Mouse (Mus musculus) midbrain, postnatal 0 days (tissue): Measurements from ENCODE around the gene Armc5. TPM values are rescaled to one million over a fixed set of nuclear protein-coding genes. Genes with fewer than 3 reads are reported as not detected.
A peak's percentile ranks its signal among the peaks of the same experiment; 100 is the strongest.

Source experiments
- ATAC-seq: fragments of 200-750 bp; cut with Nextera tagmentation; 2 replicates; pipeline ENCODE4 v1.8.0; 2017; ENCODE audit warnings: moderate number of reproducible peaks, mild to moderate bottlenecking, moderate TSS enrichment, moderate library complexity; ENCODE audit not compliant: low FRiP score
- DNase-seq: peaks from one replicate; pipeline ENCODE4 v3.0.0-alpha.2; 2015; ENCODE audit warnings: low spot score
- H3K27ac ChIP-seq: fragments of 300-500 bp; sonication (generic); 2 replicates; pipeline ENCODE4 v1.5.1; 2014; ENCODE audit warnings: low read depth, mild to moderate bottlenecking, low read length, mixed read lengths
- H3K27me3 ChIP-seq: fragments of 300-500 bp; sonication (generic); 2 replicates; pipeline ENCODE4 v1.6.1; 2014; ENCODE audit warnings: low read length, control low read depth, mixed read lengths; ENCODE audit not compliant: insufficient read depth
- H3K36me3 ChIP-seq: fragments of 300-500 bp; sonication (generic); 2 replicates; pipeline ENCODE4 v1.6.1; 2014; ENCODE audit warnings: low read length, control low read depth, mixed read lengths; ENCODE audit not compliant: insufficient read depth
- H3K4me1 ChIP-seq: fragments of 300-500 bp; sonication (generic); 2 replicates; pipeline ENCODE4 v1.6.1; 2014; ENCODE audit warnings: mild to moderate bottlenecking, control low read depth, antibody characterized with exemption, low read length, mixed read lengths; ENCODE audit not compliant: insufficient read depth
- H3K4me2 ChIP-seq: fragments of 300-500 bp; sonication (generic); 2 replicates; pipeline ENCODE4 v1.6.1; 2014; ENCODE audit warnings: low read depth, mild to moderate bottlenecking, low read length, mixed read lengths; ENCODE audit not compliant: poor library complexity, severe bottlenecking
- H3K4me3 ChIP-seq: fragments of 300-500 bp; sonication (generic); 2 replicates; pipeline ENCODE4 v1.5.1; 2014; ENCODE audit warnings: low read depth, mild to moderate bottlenecking, low read length, moderate library complexity
- H3K9ac ChIP-seq: fragments of 300-500 bp; sonication (generic); replicated peaks from 2 replicates; pipeline ENCODE4 v1.6.1; 2014; ENCODE audit warnings: mild to moderate bottlenecking, low read length, moderate library complexity, mixed read lengths; ENCODE audit not compliant: poor library complexity, severe bottlenecking
- H3K9me3 ChIP-seq: fragments of 300-500 bp; sonication (generic); 2 replicates; pipeline ENCODE4 v1.6.1; 2016; ENCODE audit warnings: low read length, control low read depth
- CTCF ChIP-seq: IDR thresholded peaks from 2 replicates; pipeline ENCODE4 v1.5.1; 2016; ENCODE audit warnings: antibody characterized with exemption, mild to moderate bottlenecking
- WGBS: fragments of 180-500 bp; shearing (Covaris S2); extraction: QIAGEN DNeasy Blood & Tissue Kit; methylation state at CpG from one replicate; pipeline ENCODE4 v1.1.7; 2014; 5-methylcytosine and 5-hydroxymethylcytosine counted together
- microRNA-seq: library from miRNA; unstranded; fragments of <30 nt; microRNA quantifications from one replicate; pipeline ENCODE4, GENCODE M21; 2016; ENCODE audit warnings: borderline number of aligned reads
- polyA plus RNA-seq: library from polyadenylated mRNA; unstranded; fragments of >200 nt; fragmentation: Nextera tagmentation; extraction: Ambion mirVana; gene quantifications from 2 replicates; pipeline ENCODE4 v1.2.1, GENCODE M21; 2015
- total RNA-seq: library from RNA; depleted of rRNA; stranded (reverse); fragments of >200 nt; gene quantifications from 2 replicates; pipeline ENCODE4 v1.2.3, GENCODE M21; 2014; rRNA removed

Gene Armc5
- total and polyA plus RNA-seq, 2 experiments from 2014 or later, result 15.2 to 19.9 TPM

DNA sequence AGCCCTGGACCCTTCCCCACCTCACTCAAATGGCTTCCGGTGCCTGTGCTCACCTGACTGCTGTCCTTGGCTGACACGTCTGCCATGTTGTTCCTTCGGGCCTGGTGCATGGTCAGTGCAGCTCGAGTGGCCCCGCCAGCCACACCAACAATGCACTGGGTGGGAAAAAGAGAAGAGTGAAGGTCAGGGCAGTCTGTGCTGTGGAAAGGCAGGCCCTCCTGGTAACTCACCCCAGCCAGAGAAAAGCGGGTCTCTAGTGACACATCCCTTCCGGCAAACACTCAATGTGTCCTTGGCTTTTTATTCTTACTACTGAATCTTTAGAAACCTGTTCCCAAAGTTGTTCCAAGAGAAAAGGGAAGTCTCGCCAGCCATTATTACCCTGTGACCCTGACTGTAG, 47.9 kb downstream of the Armc5 start:
- ATAC-seq (no peak), DNase-seq (no peak)
- H3K4me1 ChIP-seq, result no peaks in the 10 kb centered on the region
- no peaks in the 10 kb centered on the region for H3K27me3 ChIP-seq
- no peaks in the 10 kb centered on the region for H3K9me3 ChIP-seq
- no peak overlapping the region for H3K9ac ChIP-seq
- H3K27ac ChIP-seq, result no peak overlapping the region
- no peak for TF ChIP-seq CTCF
- 90% methylated on average over 8 of the region's 8 CpGs for WGBS
- H3K36me3 ChIP-seq, result peaks cover 23% of the 10 kb centered on the region
- no peak overlapping the region for H3K4me2 ChIP-seq
- H3K4me3 ChIP-seq, result no peak overlapping the region

DNA sequence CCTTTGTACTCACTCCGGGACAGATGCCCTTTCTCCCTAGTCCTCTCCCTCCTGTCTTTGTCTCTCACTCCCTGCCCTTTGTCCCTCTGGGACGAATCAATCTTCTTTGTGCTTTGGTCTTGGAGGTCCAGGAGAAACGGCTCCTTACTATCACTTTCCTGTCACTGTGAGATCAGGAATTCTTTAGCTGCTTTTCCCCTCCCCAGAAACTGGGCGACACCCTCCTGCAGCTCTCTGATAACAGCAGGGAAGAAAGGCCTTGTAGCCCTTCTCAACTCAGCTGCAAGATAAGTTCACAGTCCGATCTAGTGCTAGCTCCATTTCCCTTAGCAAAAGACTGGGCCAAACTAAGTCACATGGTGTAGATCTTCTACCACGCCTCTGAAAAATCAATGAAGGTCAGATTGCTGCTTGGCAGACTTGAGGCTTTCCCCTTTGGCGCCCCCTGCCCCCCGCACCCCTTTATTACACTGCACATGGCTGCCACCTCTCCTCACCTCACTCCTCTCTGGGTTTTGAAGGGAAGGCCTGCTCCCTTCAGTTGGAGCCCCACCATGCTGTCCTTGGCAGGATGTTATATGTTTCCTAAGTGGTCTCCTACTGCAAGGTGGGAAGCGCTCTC, 51.9 kb downstream of the Armc5 start:
- 18% methylated on average over 9 of the region's 9 CpGs for WGBS
- peaks cover 30% of the 10 kb centered on the region for H3K36me3 ChIP-seq
- H3K4me1 ChIP-seq, result no peaks in the 10 kb centered on the region
- no peaks in the 10 kb centered on the region for H3K9me3 ChIP-seq
- no peak overlapping the region for H3K4me3 ChIP-seq
- H3K27ac ChIP-seq, result no peak overlapping the region
- ATAC-seq (no peak), DNase-seq (peak; percentile 37)
- TF ChIP-seq CTCF, result peak; percentile 41
- no peak overlapping the region for H3K9ac ChIP-seq
- H3K27me3 ChIP-seq, result no peaks in the 10 kb centered on the region
- H3K4me2 ChIP-seq, result no peak overlapping the region

Small RNA genes within 50 kb of the gene (microRNA-seq; reads per million reads assigned to microRNA genes)
- gene Mir3103, result not detected

Other genes starting within 250 kb of the Armc5 start
- 4.3 and 6.6 TPM in 2 replicates for gene Pycard, start 243.5 kb upstream of the Armc5 start, total RNA-seq
- 7.8 and 10.8 TPM in 2 replicates for gene Pycard, start 243.5 kb upstream of the Armc5 start, polyA plus RNA-seq
- 0.19 and 0.77 TPM in 2 replicates for gene Trim72, start 233.4 kb upstream of the Armc5 start, total RNA-seq
- not detected in 2 replicates for gene Trim72, start 233.4 kb upstream of the Armc5 start, polyA plus RNA-seq
- gene Itgam, start 174.7 kb upstream of the Armc5 start, total RNA-seq, result 2.4 and 2.6 TPM in 2 replicates
- gene Itgam, start 174.7 kb upstream of the Armc5 start, polyA plus RNA-seq, result 0.90 and 0.98 TPM in 2 replicates
- not detected in 2 replicates for gene Gm49368, start 174.7 kb upstream of the Armc5 start, total RNA-seq
- not detected in 2 replicates for gene Gm49368, start 174.7 kb upstream of the Armc5 start, polyA plus RNA-seq
- gene Itgax, start 107.8 kb upstream of the Armc5 start, total RNA-seq, result 0.28 TPM in 1 of 2 replicates, not detected in the other
- gene Itgax, start 107.8 kb upstream of the Armc5 start, polyA plus RNA-seq, result 0.05 TPM in 1 of 2 replicates, not detected in the other
- gene Itgad, start 83.0 kb upstream of the Armc5 start, total RNA-seq, result 0.05 TPM in 1 of 2 replicates, not detected in the other
- gene Itgad, start 83.0 kb upstream of the Armc5 start, polyA plus RNA-seq, result 0.21 TPM in 1 of 2 replicates, not detected in the other
- gene Cox6a2, start 31.0 kb upstream of the Armc5 start, total RNA-seq, result not detected in 2 replicates
- gene Cox6a2, start 31.0 kb upstream of the Armc5 start, polyA plus RNA-seq, result 3.3 and 3.8 TPM in 2 replicates
- gene 9130023H24Rik, start 689 bp downstream of the Armc5 start, total RNA-seq, result 3.6 and 6.3 TPM in 2 replicates
- gene 9130023H24Rik, start 689 bp downstream of the Armc5 start, polyA plus RNA-seq, result 4.2 and 4.4 TPM in 2 replicates
- 14.4 and 20.2 TPM in 2 replicates for gene Tgfb1i1, start 9.5 kb downstream of the Armc5 start, total RNA-seq
- 18.2 and 23.0 TPM in 2 replicates for gene Tgfb1i1, start 9.5 kb downstream of the Armc5 start, polyA plus RNA-seq
- gene Slc5a2, start 28.3 kb downstream of the Armc5 start, total RNA-seq, result not detected in 2 replicates
- 0.36 TPM in 1 of 2 replicates, not detected in the other for gene Slc5a2, start 28.3 kb downstream of the Armc5 start, polyA plus RNA-seq
- gene BC017158, start 60.8 kb downstream of the Armc5 start, total RNA-seq, result 27.7 and 28.0 TPM in 2 replicates
- 17.9 and 18.3 TPM in 2 replicates for gene BC017158, start 60.8 kb downstream of the Armc5 start, polyA plus RNA-seq
- 77.4 and 84.6 TPM in 2 replicates for gene Rgs10, start 181.4 kb downstream of the Armc5 start, total RNA-seq
- 89.3 and 91.0 TPM in 2 replicates for gene Rgs10, start 181.4 kb downstream of the Armc5 start, polyA plus RNA-seq
- 47.2 and 57.1 TPM in 2 replicates for gene Tial1, start 224.4 kb downstream of the Armc5 start, total RNA-seq
- 24.8 and 29.9 TPM in 2 replicates for gene Tial1, start 224.4 kb downstream of the Armc5 start, polyA plus RNA-seq